Mouse (Mus musculus): ENCODE data around the gene Krt33a. TPM values are rescaled to one million over a fixed set of nuclear protein-coding genes. Genes with fewer than 3 reads are reported as not detected.
A peak's percentile ranks its signal among the peaks of the same experiment; 100 is the strongest.

Krt33a gene
- total RNA-seq (2015) (not detected in 2 replicates), total RNA-seq (2017) (not detected in 2 replicates)

GRCm38 (mm10) chr11:100016112-100016511, at the start of gene Krt33a:
TSS of gene Krt33a (minus strand) at chr11:100016212.
- ATAC-seq (ENCODE audit: poor library complexity, severe bottlenecking), result no peak

- ATAC-seq (ENCODE audit: poor library complexity, severe bottlenecking), result no peak
These were observed 42.9 kb upstream of the Krt33a start for GRCm38 (mm10) chr11:100058875-100059274.

- no peak for ATAC-seq (ENCODE audit: poor library complexity, severe bottlenecking)
These were observed 40.0 kb upstream of the Krt33a start for GRCm38 (mm10) chr11:100055686-100056655.

DNA sequence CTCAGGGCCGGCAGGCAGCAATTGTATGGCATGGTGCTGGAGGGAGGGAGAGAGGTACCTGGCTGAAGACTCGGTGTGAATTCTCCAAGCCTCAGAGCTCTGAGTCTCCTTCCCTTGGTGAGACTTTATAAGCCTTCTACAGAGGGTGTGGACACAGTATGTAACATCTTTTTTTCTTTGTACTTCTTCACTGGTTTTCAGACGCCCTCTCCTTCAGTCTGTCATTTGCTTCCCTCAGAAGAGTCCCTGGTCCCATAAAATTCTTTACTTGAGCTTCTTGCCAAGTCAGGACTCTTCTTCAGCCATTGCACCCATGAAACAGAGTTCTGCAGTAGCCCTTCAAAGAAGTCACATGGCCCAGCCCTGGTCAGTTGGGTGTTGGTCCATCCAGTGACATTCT, 34.4 kb upstream of the Krt33a start, which contains the start of gene Krt31:
Gene Krt31 (minus strand): TSS at position 101 of the 400 bp plus-strand sequence.
- no peak for ATAC-seq (ENCODE audit: poor library complexity, severe bottlenecking)

GRCm38 (mm10) chr11:100047193-100047592, 31.2 kb upstream of the Krt33a start:
- no peak for ATAC-seq (ENCODE audit: poor library complexity, severe bottlenecking)

GRCm38 (mm10) chr11:100046303-100046866, 30.4 kb upstream of the Krt33a start:
- ATAC-seq (ENCODE audit: poor library complexity, severe bottlenecking), result no peak

- no peak for ATAC-seq (ENCODE audit: poor library complexity, severe bottlenecking)
These were observed 25.4 kb upstream of the Krt33a start, which contains the start of gene Krt34 for GRCm38 (mm10) chr11:100041454-100041853. TSS of gene Krt34 (minus strand) at chr11:100041554.

- no peak for ATAC-seq (ENCODE audit: poor library complexity, severe bottlenecking)
These were observed 13.8 kb upstream of the Krt33a start, which contains the start of gene Krt33b for GRCm38 (mm10) chr11:100029768-100030167. TSS of gene Krt33b (minus strand) at chr11:100029868.

GRCm38 (mm10) chr11:100021438-100021837, 5.4 kb upstream of the Krt33a start:
- no peak for ATAC-seq (ENCODE audit: poor library complexity, severe bottlenecking)

DNA sequence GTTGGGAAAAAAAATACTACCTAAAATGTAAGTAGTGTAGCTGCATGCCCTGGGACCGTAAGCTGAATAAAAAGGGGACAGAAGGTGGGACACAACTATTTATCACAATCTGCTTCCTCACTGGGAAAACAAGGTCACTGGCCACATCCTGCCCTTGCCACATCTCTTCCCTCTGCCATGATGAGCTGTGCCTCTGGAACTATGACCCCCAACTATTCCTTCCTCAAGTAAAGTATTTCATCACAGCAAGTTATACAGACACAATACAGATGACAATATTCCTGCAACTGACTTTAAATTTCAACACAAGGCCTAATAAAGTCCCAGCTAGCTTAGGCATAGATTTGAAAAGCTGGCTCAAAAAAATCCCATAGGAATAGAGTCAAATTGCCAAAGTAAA, 3.5 kb upstream of the Krt33a start:
- ATAC-seq (ENCODE audit: poor library complexity, severe bottlenecking), result no peak

- no peak for ATAC-seq (ENCODE audit: poor library complexity, severe bottlenecking)
These were observed 2.3 kb downstream of the Krt33a start for GRCm38 (mm10) chr11:100013691-100014171.

GRCm38 (mm10) chr11:100010682-100011081, 5.3 kb downstream of the Krt33a start:
- no peak for ATAC-seq (ENCODE audit: poor library complexity, severe bottlenecking)

GRCm38 (mm10) chr11:100008336-100008735, 7.7 kb downstream of the Krt33a start:
- no peak for ATAC-seq (ENCODE audit: poor library complexity, severe bottlenecking)

DNA sequence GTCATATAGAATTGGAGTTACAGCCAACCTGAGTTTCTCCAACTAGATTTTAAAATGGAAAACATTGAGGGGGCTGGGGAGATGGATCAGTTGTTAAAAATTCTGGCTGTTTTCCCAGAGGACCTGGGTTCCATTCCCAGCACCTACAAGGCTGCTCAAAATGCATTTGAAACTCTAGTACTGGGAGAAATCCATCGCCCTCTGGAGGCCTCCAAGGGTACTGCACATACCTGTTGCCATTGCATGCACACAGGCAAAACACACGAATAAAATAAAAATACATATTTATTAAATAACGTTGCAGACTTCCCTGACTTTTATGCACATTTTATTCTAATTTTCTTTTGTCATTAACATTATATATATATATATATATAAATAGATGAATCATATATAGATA, 9.4 kb downstream of the Krt33a start:
- no peak for ATAC-seq (ENCODE audit: poor library complexity, severe bottlenecking)

DNA sequence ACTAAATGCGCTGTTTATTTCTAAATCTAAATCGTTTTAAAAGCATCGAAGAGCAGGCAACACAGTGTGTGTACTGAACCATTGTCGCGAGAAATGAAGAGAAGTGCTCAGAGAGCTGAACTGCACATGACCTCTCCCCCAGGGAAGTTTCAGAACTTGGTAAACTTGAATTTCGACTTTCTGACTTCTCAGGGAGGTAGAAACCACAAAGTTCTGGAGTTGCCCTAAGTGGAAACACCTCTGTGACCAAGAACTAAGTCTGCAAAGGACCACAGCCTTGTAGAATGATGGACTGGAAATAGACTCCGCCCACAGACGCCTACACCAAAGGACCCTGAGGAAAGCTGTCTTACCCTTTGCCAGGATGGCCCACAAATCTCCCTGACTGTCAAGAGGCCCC, 10.1 kb downstream of the Krt33a start:
- no peak for ATAC-seq (ENCODE audit: poor library complexity, severe bottlenecking)

- peak; percentile 54; the same call in 1 of the 2 replicates for ATAC-seq (ENCODE audit: poor library complexity, severe bottlenecking)
These were observed 11.2 kb downstream of the Krt33a start for GRCm38 (mm10) chr11:100004846-100005245.

DNA sequence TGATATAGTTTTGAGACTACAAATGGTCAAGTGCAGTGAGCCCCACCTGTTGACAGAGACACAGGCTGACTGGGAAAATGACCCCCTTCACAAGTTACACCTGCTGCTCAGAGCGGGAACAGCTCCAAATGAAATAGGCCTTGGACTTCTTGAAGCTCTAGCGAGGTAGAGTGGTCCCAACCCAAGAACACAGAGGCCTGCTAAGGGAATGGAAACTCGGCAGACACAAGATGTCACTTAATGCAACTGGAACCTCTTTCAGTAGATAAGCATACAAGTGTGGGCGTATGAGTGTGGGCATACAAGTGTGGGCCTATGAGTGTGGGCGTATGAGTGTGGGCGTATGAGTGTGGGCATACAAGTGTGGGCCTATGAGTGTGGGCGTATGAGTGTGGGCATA, 16.9 kb downstream of the Krt33a start:
- ATAC-seq (ENCODE audit: poor library complexity, severe bottlenecking), result no peak

GRCm38 (mm10) chr11:99994384-99994661, 21.7 kb downstream of the Krt33a start:
- no peak for ATAC-seq (ENCODE audit: poor library complexity, severe bottlenecking)

- ATAC-seq (ENCODE audit: poor library complexity, severe bottlenecking), result no peak
These were observed 22.2 kb downstream of the Krt33a start, which contains the start of gene Krtap17-1 for GRCm38 (mm10) chr11:99993620-99994383. TSS of gene Krtap17-1 (minus strand) at chr11:99993994.

GRCm38 (mm10) chr11:99990571-99990970, 25.4 kb downstream of the Krt33a start:
- ATAC-seq (ENCODE audit: poor library complexity, severe bottlenecking), result no peak

DNA sequence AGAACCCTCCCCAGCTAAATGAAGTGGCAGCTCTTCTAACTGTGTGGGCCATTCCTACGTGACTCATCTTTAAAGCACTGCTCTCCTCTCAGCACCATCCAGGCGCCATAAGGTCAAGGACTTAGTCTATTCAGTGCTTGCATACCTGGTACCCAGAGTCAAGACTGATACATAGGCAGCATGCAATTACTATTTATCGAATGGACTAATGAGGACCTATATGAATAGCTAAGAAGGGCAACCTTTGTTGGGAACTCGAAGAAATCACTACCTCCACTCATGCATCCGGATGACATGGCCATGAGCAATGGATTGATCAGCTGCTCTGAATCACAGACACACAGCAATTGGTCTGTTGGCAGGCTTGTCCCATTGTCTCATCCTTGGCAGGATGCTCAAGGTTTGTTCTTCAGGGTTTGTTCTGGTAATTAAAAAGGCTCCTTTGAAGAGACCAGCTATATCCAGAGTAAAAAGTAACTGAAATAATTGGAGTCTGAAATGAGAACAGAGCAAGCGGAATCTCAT, 26.1 kb downstream of the Krt33a start:
- no peak for ATAC-seq (ENCODE audit: poor library complexity, severe bottlenecking)

All from megakaryocyte, adult 5-6 weeks (primary cell).